Mouse (Mus musculus): ENCODE data around the gene Greb1. TPM values are rescaled to one million over a fixed set of nuclear protein-coding genes. Genes with fewer than 3 reads are reported as not detected.

The Greb1 gene
- polyA plus RNA-seq, 1 experiment = 0.59 TPM

DNA sequence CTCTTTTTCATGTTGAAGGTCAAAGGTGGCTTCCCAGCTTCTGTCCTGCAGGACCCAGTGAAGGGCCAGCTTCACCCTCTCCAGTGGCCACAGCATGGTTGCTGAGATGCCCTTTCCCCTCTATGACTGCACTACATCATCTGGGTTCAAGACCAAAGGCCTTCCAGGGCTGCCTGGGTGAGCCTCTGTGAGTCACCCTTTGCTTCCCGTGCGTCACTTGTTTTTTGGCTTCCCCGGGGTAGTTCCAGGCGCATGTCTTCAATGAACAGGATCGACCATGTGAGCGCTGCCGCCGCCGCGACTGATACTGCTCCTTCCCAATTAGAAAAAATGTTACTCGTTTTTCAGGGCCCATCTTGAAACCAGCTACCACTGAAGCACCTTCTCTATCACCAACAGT is 70.5 kb downstream of the Greb1 start:
- DNase-seq = no peak
- no peak for TF ChIP-seq CTCF (conservative IDR thresholded peaks at IDR 0.05; ENCODE audit: insufficient read depth, insufficient read length, low read depth, low read length)
- no peak for TF ChIP-seq POLR2A (IDR thresholded peaks at IDR 0.05; ENCODE audit: low read depth, low read length)

DNA sequence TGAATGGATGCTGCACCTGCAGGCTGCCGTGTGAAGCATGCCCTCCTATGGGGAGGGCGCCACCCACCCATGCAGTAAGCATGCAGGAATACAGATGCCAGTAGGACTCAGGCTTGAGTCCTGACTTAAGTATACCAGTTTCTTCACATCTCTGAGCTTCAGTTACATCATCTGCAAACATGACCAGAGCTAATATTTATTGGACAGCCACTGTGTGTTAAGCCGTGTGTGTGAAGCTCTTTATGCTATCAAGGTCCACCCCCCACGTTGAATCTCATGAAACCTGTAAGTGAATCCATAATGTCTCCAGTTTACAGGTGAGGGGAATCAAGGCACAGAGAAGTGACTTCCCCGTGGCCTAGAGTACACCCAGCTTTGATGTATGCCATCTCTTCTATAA is 72.5 kb downstream of the Greb1 start:
- TF ChIP-seq POLR2A (IDR thresholded peaks at IDR 0.05; ENCODE audit: low read depth, low read length) (no peak), CTCF (conservative IDR thresholded peaks at IDR 0.05; ENCODE audit: insufficient read depth, insufficient read length, low read depth, low read length) (no peak)
- Histone ChIP-seq H3K27ac (ENCODE audit: insufficient read depth, low read depth, low read length) (no peak overlapping the region), H3K4me1 (ENCODE audit: control insufficient read depth, insufficient read depth, low read length) (0 out of 2 replicates have a peak, but pooled peaks cover 2% of the 10 kb centered on the region), H3K36me3 (ENCODE audit: control insufficient read depth, insufficient read depth, low read length) (no peaks in the 10 kb centered on the region), H3K4me3 (ENCODE audit: insufficient read depth, low read depth, low read length) (no peak overlapping the region), H3K27me3 (replicated peaks; ENCODE audit: control insufficient read depth, insufficient read depth, low read length) (no peaks in the 10 kb centered on the region)
- WGBS = 86% methylated on average over 5 of the region's 5 CpGs
- DNase-seq = no peak

More for the DNA sequence above, 70.5 kb downstream of the Greb1 start:
- Histone ChIP-seq H3K36me3 (ENCODE audit: control insufficient read depth, insufficient read depth, low read length) (no peaks in the 10 kb centered on the region), H3K4me1 (ENCODE audit: control insufficient read depth, insufficient read depth, low read length) (0 out of 2 replicates have a peak, but pooled peaks cover 2% of the 10 kb centered on the region), H3K4me3 (ENCODE audit: insufficient read depth, low read depth, low read length) (no peak overlapping the region), H3K27me3 (replicated peaks; ENCODE audit: control insufficient read depth, insufficient read depth, low read length) (no peaks in the 10 kb centered on the region), H3K27ac (ENCODE audit: insufficient read depth, low read depth, low read length) (no peak overlapping the region)
- 81% methylated on average over 11 of the region's 11 CpGs for WGBS

DNA sequence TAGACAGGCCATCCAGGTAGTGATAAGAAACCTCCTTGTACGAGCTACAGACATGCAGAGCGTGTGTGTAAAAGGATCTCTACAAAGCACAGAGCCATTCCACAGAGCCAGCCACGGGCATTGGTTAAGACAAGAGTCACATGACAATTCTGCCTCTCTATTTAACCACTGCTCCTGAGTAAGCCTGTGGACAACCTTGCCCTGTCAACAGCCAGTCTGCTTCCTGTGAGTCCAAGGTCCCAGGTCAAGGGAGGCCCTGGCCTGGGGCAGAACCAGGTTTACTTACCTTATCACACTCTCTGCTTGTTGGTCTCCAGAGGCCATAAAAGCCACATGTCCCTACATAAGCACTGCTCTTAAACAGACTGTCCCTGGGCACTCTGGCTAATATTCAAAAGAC is 74.5 kb downstream of the Greb1 start:
- H3K36me3 ChIP-seq (ENCODE audit: control insufficient read depth, insufficient read depth, low read length) = no peaks in the 10 kb centered on the region
- 74% methylated on average over 3 of the region's 3 CpGs for WGBS
- no peak for TF ChIP-seq CTCF (conservative IDR thresholded peaks at IDR 0.05; ENCODE audit: insufficient read depth, insufficient read length, low read depth, low read length)
- no peak for TF ChIP-seq POLR2A (IDR thresholded peaks at IDR 0.05; ENCODE audit: low read depth, low read length)
- DNase-seq = peak; percentile 38
- no peaks in the 10 kb centered on the region for H3K27me3 ChIP-seq (replicated peaks; ENCODE audit: control insufficient read depth, insufficient read depth, low read length)
- no peak overlapping the region for H3K27ac ChIP-seq (ENCODE audit: insufficient read depth, low read depth, low read length)
- H3K4me3 ChIP-seq (ENCODE audit: insufficient read depth, low read depth, low read length) = no peak overlapping the region
- H3K4me1 ChIP-seq (ENCODE audit: control insufficient read depth, insufficient read depth, low read length) = 0 out of 2 replicates have a peak, but pooled peaks cover 2% of the 10 kb centered on the region

DNA sequence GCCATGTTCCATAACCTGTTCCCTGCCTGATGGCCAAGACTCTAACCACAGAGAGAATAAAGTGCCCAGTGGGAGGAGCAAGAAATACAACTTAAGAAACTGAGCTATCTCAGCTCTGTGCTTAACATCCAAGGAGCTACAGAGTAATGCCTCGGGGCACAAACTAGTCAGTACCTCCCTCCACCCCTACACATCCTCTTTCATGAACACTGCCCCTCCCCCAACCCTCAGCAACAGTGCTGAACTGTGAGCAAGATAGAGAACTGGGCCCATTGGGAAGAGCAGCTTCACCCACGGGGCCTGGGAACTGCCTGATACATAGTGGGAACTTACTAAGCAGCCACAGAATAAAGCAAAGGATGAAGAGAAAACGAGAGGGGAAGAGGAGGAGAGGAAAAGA is 77.1 kb downstream of the Greb1 start:
- 40% methylated on average over 3 of the region's 3 CpGs for WGBS
- Histone ChIP-seq H3K27ac (ENCODE audit: insufficient read depth, low read depth, low read length) (no peak overlapping the region), H3K36me3 (ENCODE audit: control insufficient read depth, insufficient read depth, low read length) (no peaks in the 10 kb centered on the region), H3K27me3 (replicated peaks; ENCODE audit: control insufficient read depth, insufficient read depth, low read length) (no peaks in the 10 kb centered on the region), H3K4me1 (ENCODE audit: control insufficient read depth, insufficient read depth, low read length) (no peaks in the 10 kb centered on the region), H3K4me3 (ENCODE audit: insufficient read depth, low read depth, low read length) (no peak overlapping the region)
- no peak for TF ChIP-seq POLR2A (IDR thresholded peaks at IDR 0.05; ENCODE audit: low read depth, low read length)
- no peak for TF ChIP-seq CTCF (conservative IDR thresholded peaks at IDR 0.05; ENCODE audit: insufficient read depth, insufficient read length, low read depth, low read length)
- no peak for DNase-seq

DNA sequence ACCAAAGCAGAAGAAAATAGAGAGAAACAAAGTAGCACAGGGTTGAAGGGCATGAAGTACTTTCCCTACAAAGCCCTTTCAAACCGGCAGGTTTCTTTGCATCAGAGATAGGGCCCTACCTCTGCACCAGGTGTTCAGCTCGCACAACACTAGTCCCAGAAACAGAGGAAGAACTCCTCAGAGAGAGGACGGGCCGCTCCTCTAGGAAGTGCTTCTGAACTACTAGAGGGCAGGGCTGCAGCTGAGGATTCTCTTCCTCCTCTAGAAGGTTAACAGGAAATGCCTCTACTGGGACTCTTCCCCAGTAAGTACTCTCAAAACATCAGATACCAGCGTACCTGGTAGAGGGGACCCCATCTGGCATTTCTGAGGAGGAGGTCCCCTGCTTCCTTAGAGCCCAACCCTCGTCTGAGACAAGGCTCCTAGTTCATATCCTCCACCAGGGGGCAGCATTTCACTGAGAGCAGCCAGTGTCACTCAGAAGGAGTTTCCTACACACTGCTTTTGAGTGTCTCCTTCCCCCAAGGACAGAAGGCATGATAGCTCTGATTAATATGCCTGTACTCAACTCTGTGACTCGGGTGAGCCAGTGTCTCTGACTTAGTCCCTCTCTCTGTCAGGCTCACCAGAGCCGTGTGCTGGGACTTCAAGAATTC is 81.9 kb downstream of the Greb1 start:
- Histone ChIP-seq H3K27me3 (replicated peaks; ENCODE audit: control insufficient read depth, insufficient read depth, low read length) (no peaks in the 10 kb centered on the region), H3K4me1 (ENCODE audit: control insufficient read depth, insufficient read depth, low read length) (no peaks in the 10 kb centered on the region), H3K36me3 (ENCODE audit: control insufficient read depth, insufficient read depth, low read length) (no peaks in the 10 kb centered on the region), H3K27ac (ENCODE audit: insufficient read depth, low read depth, low read length) (no peak overlapping the region), H3K4me3 (ENCODE audit: insufficient read depth, low read depth, low read length) (no peak overlapping the region)
- peak; percentile 50 for DNase-seq
- WGBS = 33% methylated on average over 8 of the region's 8 CpGs
- TF ChIP-seq CTCF (conservative IDR thresholded peaks at IDR 0.05; ENCODE audit: insufficient read depth, insufficient read length, low read depth, low read length) = peak; percentile 90
- no peak for TF ChIP-seq POLR2A (IDR thresholded peaks at IDR 0.05; ENCODE audit: low read depth, low read length)

DNA sequence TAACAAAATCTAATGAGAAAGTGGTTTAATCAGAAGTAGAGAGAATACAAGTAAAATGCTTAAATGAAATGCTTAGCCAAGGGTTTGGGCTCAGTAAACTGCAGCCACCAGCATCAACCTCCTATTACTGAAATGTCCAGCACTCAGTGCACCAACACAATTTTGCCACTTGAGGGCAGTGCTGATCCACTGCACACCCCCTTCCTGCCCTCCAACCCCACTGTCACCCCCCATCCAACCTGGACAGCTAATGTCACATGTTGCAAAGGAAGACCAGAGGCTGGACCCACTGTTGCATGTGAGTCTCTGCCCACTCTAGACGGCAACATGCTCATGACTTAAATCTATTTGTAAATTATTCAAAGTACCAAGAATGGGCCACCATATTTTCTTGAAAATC is 83.0 kb downstream of the Greb1 start:
- 54% methylated on average over 1 of the region's 1 CpGs for WGBS
- TF ChIP-seq CTCF (conservative IDR thresholded peaks at IDR 0.05; ENCODE audit: insufficient read depth, insufficient read length, low read depth, low read length) (peak; percentile 93), POLR2A (IDR thresholded peaks at IDR 0.05; ENCODE audit: low read depth, low read length) (no peak)
- DNase-seq = peak; percentile 42

DNA sequence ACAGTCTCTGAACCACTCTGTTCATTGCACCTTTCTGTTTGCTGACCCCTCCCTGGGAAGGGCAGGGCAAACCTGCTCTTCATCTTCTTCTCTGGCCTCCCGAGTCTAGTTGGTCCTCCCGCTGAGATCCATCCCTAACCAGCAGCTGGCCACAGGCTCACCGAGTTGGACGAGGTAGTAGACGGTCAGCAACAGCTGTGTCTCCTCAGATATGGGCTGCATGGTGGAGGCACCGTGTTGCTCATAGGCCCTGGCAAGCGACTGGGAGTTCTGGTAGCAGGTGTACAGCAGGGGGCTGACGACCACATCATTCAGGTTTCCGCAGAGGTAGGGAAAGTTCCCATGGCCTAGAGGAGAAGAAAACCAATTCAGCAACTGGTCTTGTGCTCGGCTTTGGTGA is 86.1 kb downstream of the Greb1 start:
- 74% methylated on average over 10 of the region's 10 CpGs for WGBS
- TF ChIP-seq CTCF (conservative IDR thresholded peaks at IDR 0.05; ENCODE audit: insufficient read depth, insufficient read length, low read depth, low read length) (no peak), POLR2A (IDR thresholded peaks at IDR 0.05; ENCODE audit: low read depth, low read length) (no peak)
- DNase-seq = no peak

More for the DNA sequence above, 83.0 kb downstream of the Greb1 start:
- no peaks in the 10 kb centered on the region for H3K36me3 ChIP-seq (ENCODE audit: control insufficient read depth, insufficient read depth, low read length)
- no peak overlapping the region for H3K4me3 ChIP-seq (ENCODE audit: insufficient read depth, low read depth, low read length)
- no peaks in the 10 kb centered on the region for H3K27me3 ChIP-seq (replicated peaks; ENCODE audit: control insufficient read depth, insufficient read depth, low read length)
- H3K27ac ChIP-seq (ENCODE audit: insufficient read depth, low read depth, low read length) = no peak overlapping the region
- H3K4me1 ChIP-seq (ENCODE audit: control insufficient read depth, insufficient read depth, low read length) = no peaks in the 10 kb centered on the region

More for the DNA sequence above, 86.1 kb downstream of the Greb1 start:
- Histone ChIP-seq H3K4me1 (ENCODE audit: control insufficient read depth, insufficient read depth, low read length) (no peaks in the 10 kb centered on the region), H3K36me3 (ENCODE audit: control insufficient read depth, insufficient read depth, low read length) (no peaks in the 10 kb centered on the region), H3K27me3 (replicated peaks; ENCODE audit: control insufficient read depth, insufficient read depth, low read length) (no peaks in the 10 kb centered on the region), H3K27ac (ENCODE audit: insufficient read depth, low read depth, low read length) (no peak overlapping the region), H3K4me3 (ENCODE audit: insufficient read depth, low read depth, low read length) (no peak overlapping the region)

All from kidney, adult 2 months (tissue).